Mouse (Mus musculus) limb, embryonic 11.5 days (tissue): ENCODE results near the gene Bclaf3. TPM values are rescaled to one million over a fixed set of nuclear protein-coding genes. Genes with fewer than 3 reads are reported as not detected.

Experiments used
- ATAC-seq: fragments of 200-750 bp; cut with Nextera tagmentation; 2 replicates; pipeline ENCODE4 v1.8.0; 2017; ENCODE audit warnings: low read depth; ENCODE audit not compliant: insufficient number of reproducible peaks, low FRiP score, low TSS enrichment
- DNase-seq: peaks from one replicate; pipeline ENCODE4 v3.0.0-alpha.2; 2015; ENCODE audit warnings: low spot score
- H3K27ac ChIP-seq: fragments of 300-500 bp; sonication (generic); replicated peaks from 2 replicates; pipeline ENCODE4 v1.5.1; 2014; ENCODE audit warnings: low read depth, mild to moderate bottlenecking, low read length
- H3K27me3 ChIP-seq: fragments of 300-500 bp; sonication (generic); 2 replicates; pipeline ENCODE4 v1.6.1; 2014; ENCODE audit warnings: mild to moderate bottlenecking, low read length, mixed read lengths; ENCODE audit not compliant: control insufficient read depth, insufficient read depth
- H3K36me3 ChIP-seq: fragments of 300-500 bp; sonication (generic); 2 replicates; pipeline ENCODE4 v1.6.1; 2014; ENCODE audit warnings: mild to moderate bottlenecking, low read length, moderate library complexity, mixed read lengths; ENCODE audit not compliant: control insufficient read depth, insufficient read depth
- H3K4me1 ChIP-seq: fragments of 300-500 bp; sonication (generic); 2 replicates; pipeline ENCODE4 v1.6.1; 2014; ENCODE audit warnings: low read length, mixed read lengths; ENCODE audit not compliant: control insufficient read depth, insufficient read depth
- H3K4me2 ChIP-seq: fragments of 300-500 bp; sonication (generic); 2 replicates; pipeline ENCODE4 v1.6.1; 2014; ENCODE audit warnings: low read depth, mild to moderate bottlenecking, moderate library complexity; ENCODE audit not compliant: severe bottlenecking
- H3K4me3 ChIP-seq: fragments of 300-500 bp; sonication (generic); 2 replicates; pipeline ENCODE4 v1.5.1; 2014; ENCODE audit warnings: low read depth, low read length
- H3K9ac ChIP-seq: fragments of 300-500 bp; sonication (generic); 2 replicates; pipeline ENCODE4 v1.6.1; 2014; ENCODE audit warnings: mild to moderate bottlenecking, low read length
- H3K9me3 ChIP-seq: fragments of 300-500 bp; sonication (generic); 2 replicates; pipeline ENCODE4 v1.6.1; 2016; ENCODE audit warnings: low read length; ENCODE audit not compliant: control insufficient read depth
- WGBS: fragments of 180-500 bp; shearing (Covaris S2); extraction: QIAGEN DNeasy Blood & Tissue Kit; methylation state at CpG from one replicate; pipeline ENCODE4 v1.1.7; 2014; 5-methylcytosine and 5-hydroxymethylcytosine counted together
- polyA plus RNA-seq: library from polyadenylated mRNA; unstranded; fragments of >200 nt; fragmentation: Nextera tagmentation; extraction: Ambion mirVana; gene quantifications from 2 replicates; pipeline ENCODE4 v1.2.1, GENCODE M21; 2014

The Bclaf3 gene
- polyA plus RNA-seq, 1 experiment from 2014 or later, result 22.9 TPM

DNA sequence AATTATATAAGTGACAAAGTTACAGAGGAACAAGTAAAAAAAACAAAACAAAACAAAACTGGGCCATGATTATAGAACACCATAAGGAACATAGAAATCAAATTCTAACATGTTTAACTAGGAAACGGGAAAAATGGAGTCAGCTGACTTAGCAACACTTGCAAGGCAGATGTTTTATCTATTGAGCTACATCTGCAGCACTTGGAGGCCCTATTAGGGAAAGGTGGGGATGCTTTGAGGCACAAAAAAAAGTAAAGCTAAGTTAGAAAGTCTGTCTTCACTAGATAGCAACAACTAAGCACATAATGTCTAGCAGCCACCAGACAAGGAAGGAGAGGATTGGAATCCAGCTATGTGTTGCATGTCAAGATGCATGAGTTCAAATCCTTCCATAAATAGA, 71.0 kb downstream of the Bclaf3 start:
- no peaks in the 10 kb centered on the region for H3K36me3 ChIP-seq
- H3K27ac ChIP-seq, result no peak overlapping the region
- H3K4me3 ChIP-seq, result no peak overlapping the region
- no peak for ATAC-seq
- WGBS, result 80% methylated on average over 1 of the region's 1 CpGs
- H3K9me3 ChIP-seq, result no peaks in the 10 kb centered on the region
- H3K27me3 ChIP-seq, result no peaks in the 10 kb centered on the region
- no peaks in the 10 kb centered on the region for H3K4me1 ChIP-seq
- H3K9ac ChIP-seq, result no peak overlapping the region
- DNase-seq, result no peak
- H3K4me2 ChIP-seq, result no peak overlapping the region

DNA sequence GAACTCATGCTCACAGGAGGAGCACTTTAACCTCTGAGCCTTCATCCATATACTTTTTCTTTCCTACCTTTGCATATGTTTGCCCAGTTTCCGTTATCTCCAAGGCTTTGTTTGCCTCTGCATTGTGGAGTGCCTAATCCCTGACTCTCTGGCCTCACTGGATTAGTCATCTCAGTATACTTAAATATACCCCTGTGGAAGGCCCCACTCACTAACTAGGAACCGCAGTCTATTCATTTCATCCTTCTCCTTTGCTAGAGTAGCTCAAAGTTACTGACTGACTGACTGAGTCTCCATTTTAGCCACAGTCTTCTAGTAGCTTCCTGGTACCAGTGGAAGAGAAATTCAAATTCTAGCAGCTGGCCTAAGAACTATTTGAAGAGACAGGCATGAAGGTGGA, 78.3 kb downstream of the Bclaf3 start:
- ATAC-seq, result no peak
- H3K27ac ChIP-seq, result no peak overlapping the region
- no peaks in the 10 kb centered on the region for H3K9me3 ChIP-seq
- H3K4me3 ChIP-seq, result no peak overlapping the region
- WGBS, result 84% methylated on average over 2 of the region's 2 CpGs
- H3K4me2 ChIP-seq, result no peak overlapping the region
- no peaks in the 10 kb centered on the region for H3K27me3 ChIP-seq
- no peak for DNase-seq
- H3K9ac ChIP-seq, result no peak overlapping the region
- H3K4me1 ChIP-seq, result no peaks in the 10 kb centered on the region
- no peaks in the 10 kb centered on the region for H3K36me3 ChIP-seq

DNA sequence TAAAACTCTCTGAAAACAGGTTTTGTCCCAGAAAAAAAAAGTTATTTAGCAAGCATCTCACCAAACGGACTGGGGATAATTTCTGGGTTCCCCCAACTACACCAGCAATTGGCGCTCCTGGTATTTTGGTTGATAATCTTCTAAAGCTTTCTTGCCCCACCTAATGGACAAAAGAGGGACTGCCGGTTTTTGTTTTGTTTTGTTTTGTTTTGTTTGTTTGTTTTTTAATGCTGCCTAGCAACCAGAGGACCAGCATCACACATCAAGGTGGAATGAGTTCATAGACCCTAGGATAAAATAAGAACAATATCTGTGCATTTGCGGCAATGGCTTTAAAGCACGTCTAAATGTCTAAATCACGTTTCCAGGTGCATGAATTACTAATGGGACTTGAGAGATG, 80.4 kb downstream of the Bclaf3 start:
- Histone ChIP-seq H3K4me2 (no peak overlapping the region), H3K27me3 (no peaks in the 10 kb centered on the region), H3K9me3 (no peaks in the 10 kb centered on the region), H3K27ac (no peak overlapping the region), H3K4me3 (no peak overlapping the region), H3K9ac (no peak overlapping the region), H3K36me3 (no peaks in the 10 kb centered on the region), H3K4me1 (no peaks in the 10 kb centered on the region)
- 43% methylated on average over 6 of the region's 6 CpGs for WGBS
- DNase-seq (peak; percentile 45), ATAC-seq (no peak)

DNA sequence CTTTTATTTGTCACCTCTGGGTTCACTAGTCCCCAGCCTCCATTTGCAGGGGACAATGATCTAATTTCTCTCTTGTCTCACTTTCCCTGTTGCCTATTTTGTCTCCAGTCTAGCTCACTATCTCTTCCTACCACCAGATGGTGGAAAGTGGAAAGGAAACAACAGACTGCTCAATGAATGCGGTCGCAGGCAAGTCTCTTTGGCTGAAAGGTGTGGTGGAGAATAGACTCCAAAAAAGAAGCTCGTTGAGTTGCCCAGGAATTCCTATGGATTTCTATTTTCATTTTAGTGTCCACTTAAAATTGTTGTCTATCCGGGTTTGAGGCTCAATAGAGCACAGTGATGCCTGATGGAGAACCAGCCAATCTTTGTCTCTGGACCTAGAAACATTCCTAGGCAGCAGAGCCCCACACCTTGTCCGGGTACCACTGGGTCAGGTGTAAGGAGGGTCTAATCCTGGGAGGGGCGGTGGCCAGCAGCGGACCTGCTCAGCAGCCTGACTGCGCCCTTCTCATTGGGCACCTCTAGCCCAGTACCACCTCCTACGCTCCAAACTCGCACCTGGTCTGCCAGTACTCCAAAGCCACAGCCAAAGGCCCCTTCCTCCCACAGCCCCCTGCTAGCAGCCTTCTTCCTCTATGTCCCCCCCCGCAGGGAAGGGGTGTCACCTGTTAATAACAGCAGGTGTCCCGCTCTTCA, 99.9 kb downstream of the Bclaf3 start:
- 30% methylated on average over 12 of the region's 12 CpGs for WGBS
- ATAC-seq (peak; percentile 55; the same call in 1 of the 2 replicates), DNase-seq (peak; percentile 22)
- H3K4me2 ChIP-seq, result peak overlapping the region; percentile 51
- H3K27ac ChIP-seq, result no peak overlapping the region
- H3K36me3 ChIP-seq, result no peaks in the 10 kb centered on the region
- H3K4me3 ChIP-seq, result peak overlapping the region; percentile 50
- no peaks in the 10 kb centered on the region for H3K9me3 ChIP-seq
- H3K27me3 ChIP-seq, result peaks cover 5% of the 10 kb centered on the region; the same call in 1 of the 2 replicates
- no peaks in the 10 kb centered on the region for H3K4me1 ChIP-seq
- H3K9ac ChIP-seq, result no peak overlapping the region

- Histone ChIP-seq H3K9me3 (no peaks in the 10 kb centered on the region), H3K27me3 (peaks cover 5% of the 10 kb centered on the region; the same call in 1 of the 2 replicates), H3K27ac (no peak within 1 kb of the TSS)
These were observed 100.6 kb downstream of the Bclaf3 start, which contains the start of gene Sh3kbp1 for GRCm38 (mm10) chrX:159626907-159627587. Gene Sh3kbp1, plus strand, starts transcription at chrX:159627272.

DNA sequence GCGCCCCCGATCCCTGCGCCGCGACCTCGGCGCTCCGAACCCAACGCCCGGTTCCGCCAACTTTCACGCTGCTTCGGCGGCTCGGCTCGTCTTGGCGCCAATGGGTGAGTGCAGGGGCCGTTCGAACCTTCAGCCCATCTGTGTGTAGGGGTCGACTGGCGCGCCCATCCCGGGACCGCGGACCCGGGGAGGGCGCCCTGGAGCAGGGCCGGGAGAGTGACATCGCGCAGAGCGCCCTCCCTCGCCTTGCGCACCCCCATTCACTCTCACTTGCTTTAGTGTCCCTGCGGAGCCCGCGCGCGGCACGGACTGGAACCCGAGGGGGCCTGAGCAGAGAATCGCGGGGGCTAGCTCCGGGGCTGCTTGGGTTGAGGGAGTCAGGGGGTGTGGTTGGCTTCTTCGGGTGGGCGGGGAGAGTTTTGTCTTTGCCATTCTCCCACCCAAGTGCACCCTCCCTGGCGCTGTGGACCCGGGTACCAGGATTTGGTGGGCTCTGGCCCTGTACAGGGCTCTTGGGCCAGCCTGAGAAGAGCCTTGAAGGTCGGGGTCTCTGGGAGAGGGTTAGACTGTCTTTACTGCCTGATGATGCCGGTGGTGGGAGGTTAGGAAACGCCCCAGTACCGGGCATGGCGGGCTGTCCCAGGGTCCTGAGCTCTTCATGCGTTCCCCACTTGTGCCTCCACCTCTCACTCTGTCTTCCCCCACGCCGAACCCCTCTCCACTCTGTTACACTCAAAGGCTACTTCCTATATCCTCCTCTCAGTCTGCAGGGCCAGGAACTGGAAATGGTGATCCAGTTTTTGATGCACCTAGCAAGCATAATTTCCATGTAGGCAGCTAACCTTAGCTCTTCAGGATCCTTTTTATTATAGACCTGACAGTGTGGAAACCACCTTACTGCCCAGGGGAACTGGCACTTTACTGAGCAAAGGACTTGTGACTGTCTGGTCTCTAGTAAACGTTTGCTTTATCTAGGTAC, 101.4 kb downstream of the Bclaf3 start:
- Histone ChIP-seq H3K36me3 (no peaks in the 10 kb centered on the region), H3K4me3 (peak overlapping the region; percentile 50), H3K4me2 (peak overlapping the region; percentile 64), H3K4me1 (no peaks in the 10 kb centered on the region), H3K9me3 (no peaks in the 10 kb centered on the region), H3K27me3 (peaks cover 5% of the 10 kb centered on the region; the same call in 1 of the 2 replicates), H3K9ac (peak overlapping the region; percentile 65), H3K27ac (no peak overlapping the region)
- WGBS, result 16% methylated on average over 42 of the region's 56 CpGs
- DNase-seq, result peak; percentile 40
- peak; percentile 74 for ATAC-seq

More at GRCm38 (mm10) chrX:159626907-159627587, 100.6 kb downstream of the Bclaf3 start, which contains the start of gene Sh3kbp1:
- H3K4me3 ChIP-seq, result peak within 1 kb of the TSS; percentile 50
- ATAC-seq, result peak; percentile 93
- H3K9ac ChIP-seq, result peak within 1 kb of the TSS; percentile 65
- no peaks in the 10 kb centered on the region for H3K36me3 ChIP-seq
- H3K4me1 ChIP-seq, result no peaks in the 10 kb centered on the region
- H3K4me2 ChIP-seq, result peak within 1 kb of the TSS; percentile 64
- 25% methylated on average over 51 of the region's 60 CpGs for WGBS
- DNase-seq, result peak; percentile 77

DNA sequence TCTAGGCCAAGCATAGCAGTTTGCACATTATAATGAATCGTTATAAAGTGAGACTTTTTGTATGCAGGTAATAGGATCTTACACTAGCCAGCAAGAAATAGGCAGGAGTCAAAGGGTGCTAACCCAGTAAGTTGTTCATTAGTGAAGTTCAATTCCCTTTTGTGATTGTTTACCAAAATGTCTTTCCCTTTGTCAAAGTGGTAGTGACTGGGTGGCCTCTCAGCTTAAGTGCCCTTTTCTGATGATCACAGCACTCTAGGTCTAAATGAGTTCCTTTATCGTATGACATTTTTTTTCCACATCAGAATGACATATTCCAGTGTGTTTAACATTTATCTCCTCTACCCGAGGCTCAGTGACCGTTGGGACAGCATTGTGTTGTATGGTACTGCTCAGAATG, 102.1 kb downstream of the Bclaf3 start:
- Histone ChIP-seq H3K4me2 (peak overlapping the region; percentile 64; the same call in 1 of the 2 replicates), H3K27ac (no peak overlapping the region), H3K27me3 (peaks cover 5% of the 10 kb centered on the region; the same call in 1 of the 2 replicates), H3K4me1 (no peaks in the 10 kb centered on the region), H3K4me3 (no peak overlapping the region; the same call in 1 of the 2 replicates), H3K36me3 (no peaks in the 10 kb centered on the region), H3K9ac (no peak overlapping the region), H3K9me3 (no peaks in the 10 kb centered on the region)
- DNase-seq (no peak), ATAC-seq (no peak)
- 65% methylated on average over 4 of the region's 4 CpGs for WGBS

DNA sequence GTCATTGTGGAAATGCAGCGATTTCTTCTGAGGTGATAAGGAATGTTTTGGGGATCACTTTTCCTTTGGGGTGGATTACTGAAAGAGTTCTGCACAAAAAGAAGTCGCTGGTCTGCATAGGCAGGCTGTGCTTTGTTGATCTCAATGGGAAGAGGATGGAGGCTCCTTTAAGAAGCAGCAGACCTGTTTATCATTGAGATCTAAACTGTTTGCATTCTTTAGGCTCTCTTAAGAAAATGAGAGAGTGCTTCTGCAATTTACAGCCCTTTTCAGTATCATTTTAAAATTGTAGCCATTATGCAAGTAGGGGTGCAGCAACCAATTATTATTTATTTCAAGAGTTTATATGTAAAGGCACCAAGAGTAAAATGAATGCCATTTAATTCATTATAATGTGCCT, 102.7 kb downstream of the Bclaf3 start:
- no peak overlapping the region for H3K9ac ChIP-seq
- no peaks in the 10 kb centered on the region for H3K9me3 ChIP-seq
- no peaks in the 10 kb centered on the region for H3K36me3 ChIP-seq
- no peak overlapping the region for H3K27ac ChIP-seq
- H3K4me2 ChIP-seq, result no peak overlapping the region
- ATAC-seq (no peak), DNase-seq (no peak)
- no peaks in the 10 kb centered on the region for H3K4me1 ChIP-seq
- WGBS, result 33% methylated on average over 2 of the region's 2 CpGs
- peaks cover 5% of the 10 kb centered on the region; the same call in 1 of the 2 replicates for H3K27me3 ChIP-seq
- H3K4me3 ChIP-seq, result no peak overlapping the region
